Mouse (Mus musculus): ENCODE results near the gene Tgfb1i1. TPM values are rescaled to one million over a fixed set of nuclear protein-coding genes. Genes with fewer than 3 reads are reported as not detected.

Tgfb1i1 gene
- total and polyA plus RNA-seq, 2 experiments from 2014 or later: 9.7 to 22.1 TPM

DNA sequence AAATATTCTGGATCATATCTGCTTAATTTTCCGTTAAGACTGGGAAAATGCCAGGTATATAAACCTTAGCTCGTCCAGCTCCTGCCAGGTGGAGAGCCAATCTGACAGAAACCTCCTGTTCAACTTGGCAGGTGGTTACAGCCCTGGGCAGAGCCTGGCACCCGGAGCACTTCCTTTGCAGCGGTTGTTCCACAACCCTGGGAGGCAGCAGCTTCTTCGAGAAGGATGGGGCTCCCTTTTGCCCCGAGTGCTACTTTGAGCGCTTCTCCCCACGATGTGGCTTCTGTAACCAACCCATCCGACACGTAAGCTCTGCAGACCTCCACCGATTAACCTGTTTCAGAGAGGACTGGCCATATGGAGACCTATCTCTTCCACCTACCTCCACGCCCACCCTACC lies 5.3 kb downstream of the Tgfb1i1 start:
- H3K9me3 ChIP-seq (ENCODE audit: low read length): no peaks in the 10 kb centered on the region
- no peak overlapping the region for H3K9ac ChIP-seq
- H3K27me3 ChIP-seq (ENCODE audit: insufficient read depth, low read length): peaks cover 5% of the 10 kb centered on the region; the same call in 1 of the 2 replicates
- DNase-seq (no peak), ATAC-seq (no peak)
- 48% methylated on average over 12 of the region's 12 CpGs for WGBS
- H3K36me3 ChIP-seq (ENCODE audit: insufficient read depth): peaks cover 8% of the 10 kb centered on the region; the same call in 1 of the 2 replicates
- no peak for TF ChIP-seq CTCF (IDR thresholded peaks at IDR 0.05; ENCODE audit: low read depth)
- H3K4me3 ChIP-seq (ENCODE audit: low read depth, low read length): peak overlapping the region; percentile 24; the same call in 1 of the 2 replicates
- H3K27ac ChIP-seq (ENCODE audit: low read depth, low read length): no peak overlapping the region
- peak overlapping the region; percentile 55 for H3K4me2 ChIP-seq (ENCODE audit: low read depth)
- H3K4me1 ChIP-seq (ENCODE audit: insufficient read depth): 0 out of 2 replicates have a peak, but pooled peaks cover 4% of the 10 kb centered on the region

DNA sequence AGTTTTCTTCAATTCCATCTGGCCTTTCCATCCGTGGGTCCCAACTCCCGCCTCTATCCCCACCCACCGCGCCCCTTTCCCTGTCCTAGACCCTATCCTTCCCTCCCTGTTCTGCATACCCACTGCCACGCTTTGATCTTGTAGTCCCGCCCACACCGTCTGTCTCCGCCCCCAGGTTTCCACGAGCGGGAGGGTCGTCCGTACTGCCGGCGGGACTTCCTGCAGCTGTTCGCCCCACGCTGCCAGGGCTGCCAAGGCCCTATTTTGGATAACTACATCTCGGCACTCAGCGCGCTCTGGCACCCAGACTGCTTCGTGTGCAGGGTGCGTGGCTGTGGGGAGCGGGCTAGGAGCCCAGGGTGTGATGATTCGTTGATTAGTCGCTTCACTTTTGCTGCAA lies 6.0 kb downstream of the Tgfb1i1 start:
- ATAC-seq (peak; percentile 86), DNase-seq (peak; percentile 74)
- TF ChIP-seq CTCF (IDR thresholded peaks at IDR 0.05; ENCODE audit: low read depth): no peak
- Histone ChIP-seq H3K4me1 (ENCODE audit: insufficient read depth) (0 out of 2 replicates have a peak, but pooled peaks cover 4% of the 10 kb centered on the region), H3K9ac (0 out of 2 replicates have a peak overlapping the region, but pooled peaks have one; percentile 26), H3K4me3 (ENCODE audit: low read depth, low read length) (peak overlapping the region; percentile 24), H3K27ac (ENCODE audit: low read depth, low read length) (no peak overlapping the region), H3K4me2 (ENCODE audit: low read depth) (peak overlapping the region; percentile 55), H3K9me3 (ENCODE audit: low read length) (no peaks in the 10 kb centered on the region), H3K36me3 (ENCODE audit: insufficient read depth) (peaks cover 8% of the 10 kb centered on the region; the same call in 1 of the 2 replicates), H3K27me3 (ENCODE audit: insufficient read depth, low read length) (peaks cover 5% of the 10 kb centered on the region; the same call in 1 of the 2 replicates)
- WGBS: 4% methylated on average over 24 of the region's 24 CpGs

DNA sequence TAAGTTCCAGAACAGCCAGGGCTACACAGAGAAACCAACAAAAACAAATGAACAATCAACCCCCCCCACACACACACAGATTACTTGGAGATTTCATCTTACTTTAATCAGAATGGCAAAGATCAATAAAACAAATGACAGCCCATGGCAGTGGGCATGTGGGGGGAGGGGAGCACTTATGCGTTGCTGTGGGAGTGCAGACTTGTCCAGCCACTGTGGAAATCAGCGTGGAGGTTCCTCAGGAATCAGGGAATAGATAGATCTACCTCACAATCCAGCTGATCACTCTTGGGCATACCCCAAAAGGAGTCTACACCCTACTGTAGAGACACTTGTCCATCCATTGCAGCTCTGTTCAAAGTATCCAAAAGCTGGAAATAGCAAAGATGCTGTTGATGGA lies 8.4 kb downstream of the Tgfb1i1 start:
- H3K36me3 ChIP-seq (ENCODE audit: insufficient read depth): peaks cover 2% of the 10 kb centered on the region; the same call in 1 of the 2 replicates
- H3K9ac ChIP-seq: no peak overlapping the region
- 0 out of 2 replicates have a peak, but pooled peaks cover 4% of the 10 kb centered on the region for H3K4me1 ChIP-seq (ENCODE audit: insufficient read depth)
- peaks cover 5% of the 10 kb centered on the region; the same call in 1 of the 2 replicates for H3K27me3 ChIP-seq (ENCODE audit: insufficient read depth, low read length)
- no peak for ATAC-seq
- H3K4me2 ChIP-seq (ENCODE audit: low read depth): no peak overlapping the region
- H3K27ac ChIP-seq (ENCODE audit: low read depth, low read length): no peak overlapping the region
- TF ChIP-seq CTCF (IDR thresholded peaks at IDR 0.05; ENCODE audit: low read depth): no peak
- H3K4me3 ChIP-seq (ENCODE audit: low read depth, low read length): no peak overlapping the region
- DNase-seq: no peak
- H3K9me3 ChIP-seq (ENCODE audit: low read length): no peaks in the 10 kb centered on the region
- WGBS: 68% methylated on average over 2 of the region's 2 CpGs

DNA sequence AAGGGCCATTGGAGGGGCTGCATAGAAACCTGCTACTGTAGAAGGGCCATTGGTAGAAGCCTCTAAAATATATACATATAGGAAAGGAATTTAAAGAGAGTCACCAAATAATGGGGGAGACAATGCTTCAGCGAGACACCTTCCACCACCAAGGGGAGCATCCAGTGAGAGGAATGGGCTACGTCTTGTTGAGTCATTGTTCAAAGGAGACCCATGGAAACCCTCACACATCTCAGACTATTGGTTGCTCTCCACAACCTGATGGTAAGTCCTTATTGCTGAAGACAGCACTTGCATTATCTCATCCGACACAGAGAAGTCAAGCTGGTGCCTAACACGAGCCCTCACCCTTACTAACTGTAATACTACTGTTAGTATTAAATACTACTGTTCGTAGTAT lies 9.1 kb downstream of the Tgfb1i1 start:
- H3K27me3 ChIP-seq (ENCODE audit: insufficient read depth, low read length): peaks cover 5% of the 10 kb centered on the region; the same call in 1 of the 2 replicates
- no peaks in the 10 kb centered on the region for H3K36me3 ChIP-seq (ENCODE audit: insufficient read depth)
- 91% methylated on average over 5 of the region's 5 CpGs for WGBS
- no peak overlapping the region for H3K4me3 ChIP-seq (ENCODE audit: low read depth, low read length)
- no peak overlapping the region for H3K27ac ChIP-seq (ENCODE audit: low read depth, low read length)
- DNase-seq (no peak), ATAC-seq (no peak)
- no peak overlapping the region for H3K9ac ChIP-seq
- H3K4me1 ChIP-seq (ENCODE audit: insufficient read depth): 0 out of 2 replicates have a peak, but pooled peaks cover 4% of the 10 kb centered on the region
- H3K4me2 ChIP-seq (ENCODE audit: low read depth): no peak overlapping the region
- TF ChIP-seq CTCF (IDR thresholded peaks at IDR 0.05; ENCODE audit: low read depth): no peak
- no peaks in the 10 kb centered on the region for H3K9me3 ChIP-seq (ENCODE audit: low read length)

DNA sequence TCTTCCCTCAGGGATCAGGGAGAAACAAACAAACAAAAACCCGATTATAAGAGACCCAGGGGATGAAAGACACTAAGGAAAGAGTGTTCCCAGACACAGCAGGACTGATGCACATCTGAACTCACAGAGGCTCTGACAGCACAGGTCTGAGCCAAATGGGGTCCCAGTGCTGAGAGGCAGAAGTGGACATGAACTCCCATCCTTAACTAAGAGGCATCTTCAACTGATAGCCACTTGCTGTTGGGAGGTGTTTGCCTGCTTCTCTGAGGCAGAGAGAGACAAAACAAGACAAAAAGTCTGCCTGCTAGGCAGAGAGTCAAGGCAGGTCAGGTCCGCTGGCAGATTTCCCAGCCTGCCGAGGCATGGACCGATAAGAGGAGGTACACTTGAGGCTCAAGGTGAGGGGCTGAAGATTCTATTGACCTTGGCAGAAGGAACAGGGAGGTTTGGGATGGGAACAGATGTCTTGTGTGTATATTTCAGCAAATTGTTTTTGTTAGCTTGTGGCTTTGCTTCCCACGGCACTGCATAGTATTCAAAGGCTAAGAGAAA lies 10.2 kb downstream of the Tgfb1i1 start:
- TF ChIP-seq CTCF (IDR thresholded peaks at IDR 0.05; ENCODE audit: low read depth): no peak
- Histone ChIP-seq H3K4me1 (ENCODE audit: insufficient read depth) (0 out of 2 replicates have a peak, but pooled peaks cover 4% of the 10 kb centered on the region), H3K4me2 (ENCODE audit: low read depth) (no peak overlapping the region), H3K9ac (no peak overlapping the region), H3K27me3 (ENCODE audit: insufficient read depth, low read length) (no peaks in the 10 kb centered on the region), H3K36me3 (ENCODE audit: insufficient read depth) (no peaks in the 10 kb centered on the region), H3K4me3 (ENCODE audit: low read depth, low read length) (no peak overlapping the region), H3K27ac (ENCODE audit: low read depth, low read length) (no peak overlapping the region), H3K9me3 (ENCODE audit: low read length) (no peaks in the 10 kb centered on the region)
- DNase-seq: no peak
- no peak for ATAC-seq
- 50% methylated on average over 5 of the region's 5 CpGs for WGBS

DNA sequence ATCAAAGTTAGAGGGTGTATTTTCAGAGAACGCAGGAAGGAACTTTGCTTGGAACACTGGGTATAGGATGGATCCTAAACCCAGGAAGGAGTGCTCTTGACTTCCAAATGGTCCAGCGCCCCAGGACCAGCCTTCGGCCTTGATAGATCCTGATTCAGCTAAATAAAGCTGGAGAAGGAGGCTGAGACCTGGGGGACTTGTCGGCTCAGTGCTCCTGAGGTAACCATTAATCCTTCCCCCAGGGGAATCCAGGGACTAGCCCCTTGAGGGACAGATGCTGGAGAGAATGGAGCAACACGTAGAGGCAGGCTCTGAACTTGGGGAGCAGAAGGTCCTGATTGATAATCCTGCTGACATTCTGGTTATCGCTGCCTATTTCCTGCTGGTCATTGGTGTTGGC lies 18.8 kb downstream of the Tgfb1i1 start, which contains the start of gene Slc5a2:
Gene Slc5a2, plus strand, starts transcription at position 247 of the 400 bp plus-strand sequence.
- no peak within 1 kb of the TSS for H3K4me2 ChIP-seq (ENCODE audit: low read depth)
- ATAC-seq (no peak), DNase-seq (no peak)
- H3K4me3 ChIP-seq (ENCODE audit: low read depth, low read length): no peak within 1 kb of the TSS
- 85% methylated on average over 6 of the region's 6 CpGs for WGBS
- no peaks in the 10 kb centered on the region for H3K36me3 ChIP-seq (ENCODE audit: insufficient read depth)
- no peaks in the 10 kb centered on the region for H3K4me1 ChIP-seq (ENCODE audit: insufficient read depth)
- H3K9ac ChIP-seq: no peak within 1 kb of the TSS
- H3K9me3 ChIP-seq (ENCODE audit: low read length): no peaks in the 10 kb centered on the region
- TF ChIP-seq CTCF (IDR thresholded peaks at IDR 0.05; ENCODE audit: low read depth): no peak
- no peak within 1 kb of the TSS for H3K27ac ChIP-seq (ENCODE audit: low read depth, low read length)
- H3K27me3 ChIP-seq (ENCODE audit: insufficient read depth, low read length): no peaks in the 10 kb centered on the region

DNA sequence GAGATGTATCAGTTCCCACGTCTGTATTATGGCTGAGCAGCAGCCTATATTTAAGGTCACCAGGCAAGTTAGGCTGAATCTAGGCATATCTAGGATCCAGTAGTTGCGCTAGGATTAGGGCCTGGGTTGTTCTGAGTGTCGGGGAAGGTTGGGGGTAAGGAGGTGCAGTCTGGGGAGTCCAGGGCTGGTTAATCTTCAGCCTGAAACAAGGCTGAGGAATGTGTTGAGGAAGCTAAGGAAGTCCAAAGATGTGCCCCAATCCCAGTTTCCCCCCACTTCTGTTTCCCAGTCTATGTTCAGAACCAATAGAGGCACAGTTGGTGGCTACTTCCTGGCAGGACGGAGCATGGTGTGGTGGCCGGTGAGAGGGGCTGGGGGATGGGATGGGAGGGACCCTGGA lies 19.4 kb downstream of the Tgfb1i1 start:
- no peak overlapping the region for H3K27ac ChIP-seq (ENCODE audit: low read depth, low read length)
- H3K9me3 ChIP-seq (ENCODE audit: low read length): no peaks in the 10 kb centered on the region
- H3K27me3 ChIP-seq (ENCODE audit: insufficient read depth, low read length): no peaks in the 10 kb centered on the region
- WGBS: 81% methylated on average over 5 of the region's 5 CpGs
- H3K4me3 ChIP-seq (ENCODE audit: low read depth, low read length): no peak overlapping the region
- no peaks in the 10 kb centered on the region for H3K4me1 ChIP-seq (ENCODE audit: insufficient read depth)
- no peak overlapping the region for H3K4me2 ChIP-seq (ENCODE audit: low read depth)
- DNase-seq: no peak
- no peak overlapping the region for H3K9ac ChIP-seq
- no peak for TF ChIP-seq CTCF (IDR thresholded peaks at IDR 0.05; ENCODE audit: low read depth)
- no peak for ATAC-seq
- H3K36me3 ChIP-seq (ENCODE audit: insufficient read depth): no peaks in the 10 kb centered on the region

All from forebrain, postnatal 0 days (tissue).